Mouse (Mus musculus) kidney, adult 2 months (tissue): ENCODE data around the gene Sgpp2.

ENCODE experiments used
- CTCF ChIP-seq: fragments of 200-500 bp; conservative IDR thresholded peaks from 2 replicates; pipeline ENCODE4 v1.5.1; 2011; ENCODE audit warnings: low read depth, mild to moderate bottlenecking, control low read depth, low read length, moderate library complexity, mixed read lengths; ENCODE audit not compliant: insufficient read depth, insufficient read length
- POLR2A ChIP-seq: fragments of 200-500 bp; IDR thresholded peaks from one replicate; pipeline ENCODE4 v1.6.1; 2011; ENCODE audit warnings: low read depth, low read length, control low read depth

- TF ChIP-seq POLR2A: no peak
- TF ChIP-seq CTCF: no peak
Measured at GRCm38 (mm10) chr1:78446232-78446631, 136.1 kb downstream of the Sgpp2 start.
